Mouse (Mus musculus) cortical plate, adult 2 months (tissue): ENCODE results near the gene C130032M10Rik.

Experiments
- CTCF ChIP-seq: fragments of 200-500 bp; IDR thresholded peaks from 2 replicates; pipeline ENCODE4 v1.5.1; 2011; ENCODE audit warnings: mild to moderate bottlenecking, control low read depth, low read length; ENCODE audit not compliant: insufficient read depth; ENCODE audit errors: extremely low read depth
- POLR2A ChIP-seq: fragments of 200-500 bp; IDR thresholded peaks from 2 replicates; pipeline ENCODE4 v1.6.1; 2011; ENCODE audit warnings: mild to moderate bottlenecking, low read length, control low read depth; ENCODE audit not compliant: insufficient read depth; ENCODE audit errors: extremely low read depth

DNA sequence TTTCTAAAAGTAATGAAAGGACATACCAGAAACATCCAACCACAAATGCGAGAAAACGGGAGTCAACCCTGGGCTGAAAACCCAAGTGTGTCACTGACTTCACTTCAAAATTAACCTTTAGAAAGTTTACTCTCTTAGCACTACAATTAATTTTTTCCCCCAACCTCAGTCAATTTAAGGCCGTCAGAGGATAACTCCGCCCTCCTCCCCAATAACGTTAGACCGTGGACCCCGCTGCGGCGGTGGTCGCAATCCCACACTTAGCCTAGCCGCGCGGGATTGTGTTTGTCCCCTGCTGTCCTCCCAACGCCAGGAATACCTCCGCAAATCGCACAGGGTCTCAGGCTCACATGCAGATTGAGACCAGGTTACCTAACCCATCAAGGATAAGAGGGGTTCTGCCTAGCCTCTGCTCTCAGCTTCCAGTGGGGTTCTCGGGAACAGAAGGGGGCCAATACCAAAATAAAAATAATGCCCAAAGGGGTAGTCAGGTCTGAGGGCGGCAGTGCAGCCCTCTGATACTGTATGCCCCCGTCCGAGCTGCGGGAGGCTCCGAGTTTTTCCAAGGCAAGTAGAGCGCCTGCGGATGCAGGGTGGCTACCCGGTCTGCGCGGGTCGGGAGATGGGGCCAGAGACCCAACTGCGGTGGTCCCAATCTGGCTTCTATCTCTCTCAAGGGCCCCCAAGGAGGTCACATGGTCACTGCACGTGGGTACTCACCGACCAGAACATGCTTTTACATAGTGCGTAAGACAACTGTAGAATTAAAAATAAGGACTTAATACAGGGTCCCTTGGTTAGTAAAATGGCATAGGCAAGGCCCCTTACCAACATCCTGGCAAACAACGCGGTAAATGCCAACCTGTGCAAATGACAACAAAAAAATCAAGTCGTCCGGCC, 45.5 kb downstream of the C130032M10Rik start:
- TF ChIP-seq CTCF (no peak), POLR2A (no peak)
